Mouse (Mus musculus) bone marrow, adult 2 months (tissue): ENCODE measurements around the gene Ntng1. TPM values are rescaled to one million over a fixed set of nuclear protein-coding genes. Genes with fewer than 3 reads are reported as not detected.

ENCODE experiments used
- H3K27ac ChIP-seq: fragments of 200-500 bp; 2 replicates; pipeline ENCODE4 v1.5.1; 2012; ENCODE audit warnings: low read depth, mild to moderate bottlenecking, control low read depth, inconsistent platforms, low read length; ENCODE audit not compliant: control insufficient read depth, poor library complexity, insufficient read depth
- H3K4me1 ChIP-seq: fragments of 200-500 bp; 2 replicates; pipeline ENCODE4 v1.6.1; 2011; ENCODE audit warnings: low read length; ENCODE audit not compliant: control insufficient read depth, insufficient read depth
- H3K4me3 ChIP-seq: fragments of 200-500 bp; replicated peaks from 2 replicates; pipeline ENCODE3; 2011; ENCODE audit warnings: mild to moderate bottlenecking, low read depth, low read length, control low read depth; ENCODE audit not compliant: control insufficient read depth
- CTCF ChIP-seq: fragments of 200-500 bp; IDR thresholded peaks from 2 replicates; pipeline ENCODE4 v1.5.1; 2011; ENCODE audit warnings: low read length, control low read depth; ENCODE audit not compliant: control insufficient read depth, insufficient read depth
- POLR2A ChIP-seq: fragments of 200-500 bp; IDR thresholded peaks from 2 replicates; pipeline ENCODE4 v1.6.1; 2011; ENCODE audit warnings: low read depth, mild to moderate bottlenecking, control low read depth, low read length, borderline replicate concordance; ENCODE audit not compliant: control insufficient read depth
- WGBS: fragments of 180-500 bp; shearing (Covaris S2); methylation state at CpG from one replicate; pipeline ENCODE4 v1.1.7; 2018; 5-methylcytosine and 5-hydroxymethylcytosine counted together
- polyA plus RNA-seq: library from polyadenylated mRNA; stranded (reverse); fragments of >200 nt; gene quantifications from 2 replicates; pipeline ENCODE4 v1.2.4, GENCODE M21; 2011; ENCODE audit warnings: low replicate concordance; ENCODE audit not compliant: missing spikeins, insufficient read depth, insufficient read length

Gene Ntng1
- polyA plus RNA-seq, 1 experiment: not detected

GRCm38 (mm10) chr3:109803616-109804015 lies 340.2 kb downstream of the Ntng1 start:
- 65% methylated on average over 3 of the region's 3 CpGs for WGBS
- Histone ChIP-seq H3K4me1 (no peaks in the 10 kb centered on the region), H3K4me3 (no peak overlapping the region), H3K27ac (no peak overlapping the region)
- TF ChIP-seq POLR2A: no peak
- no peak for TF ChIP-seq CTCF

GRCm38 (mm10) chr3:109797354-109797753 lies 346.5 kb downstream of the Ntng1 start:
- WGBS: 84% methylated on average over 11 of the region's 11 CpGs
- TF ChIP-seq CTCF: no peak
- TF ChIP-seq POLR2A: no peak
- Histone ChIP-seq H3K4me1 (no peaks in the 10 kb centered on the region), H3K27ac (no peak overlapping the region), H3K4me3 (no peak overlapping the region)

- Histone ChIP-seq H3K27ac (no peak overlapping the region), H3K4me3 (no peak overlapping the region), H3K4me1 (no peaks in the 10 kb centered on the region)
- 66% methylated on average over 5 of the region's 5 CpGs for WGBS
- TF ChIP-seq CTCF: no peak
These were observed 360.6 kb downstream of the Ntng1 start for GRCm38 (mm10) chr3:109783231-109783630.

GRCm38 (mm10) chr3:109782289-109782951 lies 361.4 kb downstream of the Ntng1 start:
- Histone ChIP-seq H3K4me1 (no peaks in the 10 kb centered on the region), H3K4me3 (no peak overlapping the region), H3K27ac (no peak overlapping the region)
- 6% methylated on average over 27 of the region's 27 CpGs for WGBS
- TF ChIP-seq CTCF: no peak
- no peak for TF ChIP-seq POLR2A

GRCm38 (mm10) chr3:109781917-109782288 lies 361.9 kb downstream of the Ntng1 start:
- Histone ChIP-seq H3K27ac (no peak overlapping the region), H3K4me3 (no peak overlapping the region), H3K4me1 (no peaks in the 10 kb centered on the region)
- WGBS: 64% methylated on average over 7 of the region's 7 CpGs
- TF ChIP-seq CTCF (no peak), POLR2A (no peak)

- no peak overlapping the region for H3K27ac ChIP-seq
- no peak overlapping the region for H3K4me3 ChIP-seq
- H3K4me1 ChIP-seq: no peaks in the 10 kb centered on the region
- WGBS: 70% methylated on average over 2 of the region's 2 CpGs
- TF ChIP-seq POLR2A: no peak
- TF ChIP-seq CTCF: no peak
These were observed 368.6 kb downstream of the Ntng1 start for GRCm38 (mm10) chr3:109775200-109775599.

- H3K4me1 ChIP-seq: no peaks in the 10 kb centered on the region
- no peak for TF ChIP-seq POLR2A
- no peak for TF ChIP-seq CTCF
- H3K27ac ChIP-seq: no peak overlapping the region
- H3K4me3 ChIP-seq: no peak overlapping the region
- 82% methylated on average over 14 of the region's 14 CpGs for WGBS
These were observed 371.7 kb downstream of the Ntng1 start for GRCm38 (mm10) chr3:109772120-109772519.

- Histone ChIP-seq H3K27ac (no peak overlapping the region), H3K4me3 (no peak overlapping the region), H3K4me1 (no peaks in the 10 kb centered on the region)
- 92% methylated on average over 3 of the region's 3 CpGs for WGBS
- TF ChIP-seq POLR2A: no peak
- no peak for TF ChIP-seq CTCF
These were observed 376.9 kb downstream of the Ntng1 start for GRCm38 (mm10) chr3:109766939-109767338.

GRCm38 (mm10) chr3:109765608-109766007 lies 378.2 kb downstream of the Ntng1 start:
- TF ChIP-seq CTCF (no peak), POLR2A (no peak)
- 74% methylated on average over 2 of the region's 2 CpGs for WGBS

More at GRCm38 (mm10) chr3:109765608-109766007, 378.2 kb downstream of the Ntng1 start:
- H3K4me3 ChIP-seq: no peak overlapping the region
- H3K4me1 ChIP-seq: no peaks in the 10 kb centered on the region
- H3K27ac ChIP-seq: no peak overlapping the region
